Mouse (Mus musculus) limb, embryonic 14.5 days (tissue): Measurements from ENCODE around the gene Hdac5. TPM values are rescaled to one million over a fixed set of nuclear protein-coding genes. Genes with fewer than 3 reads are reported as not detected.

Source experiments
- ATAC-seq: fragments of 200-750 bp; cut with Nextera tagmentation; 2 replicates; pipeline ENCODE4 v1.8.0; 2017; ENCODE audit warnings: low read depth, moderate number of reproducible peaks, moderate TSS enrichment; ENCODE audit not compliant: low FRiP score
- DNase-seq: peaks from one replicate; pipeline ENCODE4 v3.0.0-alpha.2; 2015; ENCODE audit warnings: low spot score
- H3K27ac ChIP-seq: fragments of 300-500 bp; sonication (generic); replicated peaks from 2 replicates; pipeline ENCODE4 v1.5.1; 2014; ENCODE audit warnings: low read depth, mild to moderate bottlenecking, low read length, moderate library complexity, mixed read lengths
- H3K27me3 ChIP-seq: fragments of 300-500 bp; sonication (generic); 2 replicates; pipeline ENCODE4 v1.6.1; 2014; ENCODE audit warnings: low read length, mixed read lengths; ENCODE audit not compliant: control insufficient read depth, insufficient read depth
- H3K36me3 ChIP-seq: fragments of 300-500 bp; sonication (generic); 2 replicates; pipeline ENCODE4 v1.6.1; 2014; ENCODE audit warnings: mild to moderate bottlenecking, low read length, moderate library complexity, mixed read lengths; ENCODE audit not compliant: control insufficient read depth, insufficient read depth
- H3K4me1 ChIP-seq: fragments of 300-500 bp; sonication (generic); 2 replicates; pipeline ENCODE4 v1.6.1; 2014; ENCODE audit warnings: antibody characterized with exemption, low read length, mixed read lengths; ENCODE audit not compliant: control insufficient read depth, insufficient read depth
- H3K4me2 ChIP-seq: fragments of 300-500 bp; sonication (generic); replicated peaks from 2 replicates; pipeline ENCODE4 v1.6.1; 2014; ENCODE audit warnings: low read depth, mild to moderate bottlenecking, low read length, moderate library complexity; ENCODE audit not compliant: severe bottlenecking
- H3K4me3 ChIP-seq: fragments of 300-500 bp; sonication (generic); replicated peaks from 2 replicates; pipeline ENCODE4 v1.5.1; 2014; ENCODE audit warnings: low read length
- H3K9ac ChIP-seq: fragments of 300-500 bp; sonication (generic); 2 replicates; pipeline ENCODE4 v1.6.1; 2014; ENCODE audit warnings: mild to moderate bottlenecking, low read depth, low read length, moderate library complexity; ENCODE audit not compliant: severe bottlenecking
- H3K9me3 ChIP-seq: fragments of 300-500 bp; sonication (generic); 2 replicates; pipeline ENCODE4 v1.6.1; 2016; ENCODE audit warnings: low read length; ENCODE audit not compliant: control insufficient read depth
- POLR2A ChIP-seq: fragments of 200-500 bp; IDR thresholded peaks from 2 replicates; pipeline ENCODE4 v1.8.0; 2012; ENCODE audit warnings: inconsistent platforms, mild to moderate bottlenecking, moderate library complexity, borderline replicate concordance; ENCODE audit not compliant: insufficient read depth, insufficient read length; ENCODE audit errors: extremely low read depth
- WGBS: fragments of 180-500 bp; shearing (Covaris S2); extraction: QIAGEN DNeasy Blood & Tissue Kit; methylation state at CpG from one replicate; pipeline ENCODE4 v1.1.7; 2014; 5-methylcytosine and 5-hydroxymethylcytosine counted together
- polyA plus RNA-seq, 2 experiments: library from polyadenylated mRNA; depleted of rRNA in 1 of 2; stranded (reverse) in 1 of 2; unstranded in 1 of 2; fragments of >200 nt; fragmentation: Nextera tagmentation in 1 of 2; extraction: Ambion mirVana in 1 of 2; gene quantifications; 2 replicates each; pipeline versions ENCODE4 v1.2.1 to v1.2.3; 2012 to 2014

The Hdac5 gene
- polyA plus RNA-seq, 2 experiments = 46.7 to 86.2 TPM

GRCm38 (mm10) chr11:102221954-102222351 lies 8.0 kb downstream of the Hdac5 start:
- 77% methylated on average over 7 of the region's 8 CpGs for WGBS
- H3K4me1 ChIP-seq = peaks cover 48% of the 10 kb centered on the region
- no peak for DNase-seq

GRCm38 (mm10) chr11:102221243-102221953 lies 8.6 kb downstream of the Hdac5 start:
- no peak overlapping the region for H3K9ac ChIP-seq
- no peak for TF ChIP-seq POLR2A
- no peak for ATAC-seq
- H3K4me3 ChIP-seq = no peak overlapping the region
- H3K9me3 ChIP-seq = no peaks in the 10 kb centered on the region
- 80% methylated on average over 8 of the region's 8 CpGs for WGBS
- no peak for DNase-seq
- peaks cover 26% of the 10 kb centered on the region for H3K36me3 ChIP-seq
- no peak overlapping the region for H3K4me2 ChIP-seq
- peaks cover 51% of the 10 kb centered on the region for H3K4me1 ChIP-seq
- H3K27ac ChIP-seq = no peak overlapping the region
- H3K27me3 ChIP-seq = no peaks in the 10 kb centered on the region

More at GRCm38 (mm10) chr11:102221954-102222351, 8.0 kb downstream of the Hdac5 start:
- H3K27me3 ChIP-seq = no peaks in the 10 kb centered on the region
- H3K36me3 ChIP-seq = peaks cover 26% of the 10 kb centered on the region
- no peak for TF ChIP-seq POLR2A
- ATAC-seq = no peak
- no peak overlapping the region for H3K27ac ChIP-seq
- no peak overlapping the region for H3K9ac ChIP-seq
- no peak overlapping the region for H3K4me2 ChIP-seq
- H3K4me3 ChIP-seq = no peak overlapping the region
- no peaks in the 10 kb centered on the region for H3K9me3 ChIP-seq

DNA sequence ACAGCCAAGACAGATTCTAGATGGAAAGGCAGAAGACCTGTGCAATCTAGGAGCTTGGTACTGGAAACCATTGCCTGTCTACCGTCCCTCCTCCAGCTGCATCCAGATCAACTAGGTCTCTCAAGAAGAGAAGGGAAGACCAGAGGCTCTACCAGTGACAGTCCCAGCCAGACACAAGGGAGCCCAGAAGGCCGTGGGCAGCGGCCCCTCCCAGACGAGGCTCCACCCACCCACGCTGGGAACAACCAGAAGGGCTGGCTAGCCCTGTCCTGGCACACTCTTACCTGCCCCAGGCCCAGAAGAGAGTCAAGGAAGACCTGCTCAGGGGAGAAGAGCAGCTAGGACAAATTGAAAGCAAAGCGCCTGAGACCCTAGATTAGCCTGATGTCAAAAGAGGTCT lies 9.5 kb downstream of the Hdac5 start:
- H3K27me3 ChIP-seq = no peaks in the 10 kb centered on the region
- H3K9me3 ChIP-seq = no peaks in the 10 kb centered on the region
- no peak overlapping the region for H3K4me3 ChIP-seq
- peaks cover 26% of the 10 kb centered on the region for H3K36me3 ChIP-seq
- no peak overlapping the region for H3K9ac ChIP-seq
- no peak overlapping the region for H3K27ac ChIP-seq
- no peak overlapping the region for H3K4me2 ChIP-seq
- WGBS = 52% methylated on average over 6 of the region's 6 CpGs
- ATAC-seq (no peak), DNase-seq (no peak)
- no peak for TF ChIP-seq POLR2A
- peaks cover 60% of the 10 kb centered on the region for H3K4me1 ChIP-seq

DNA sequence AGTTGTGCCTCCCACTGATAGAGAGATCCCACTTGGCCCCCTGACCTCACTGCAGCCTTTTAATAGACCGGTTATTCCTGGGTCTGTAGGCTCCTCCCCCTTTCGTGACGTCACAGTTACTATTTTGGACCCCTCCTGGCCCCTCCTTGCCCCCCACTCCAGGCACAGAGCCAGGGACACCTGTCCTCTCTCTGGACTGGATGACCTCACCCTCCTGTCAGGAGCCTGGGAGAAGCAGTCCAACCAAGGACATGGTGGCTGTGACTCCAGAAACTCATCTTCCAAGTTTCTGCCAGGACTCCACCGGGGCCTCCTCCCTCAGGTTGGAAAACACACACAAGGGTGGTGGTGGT lies 10.0 kb downstream of the Hdac5 start:
- ATAC-seq (no peak), DNase-seq (no peak)
- Histone ChIP-seq H3K9ac (no peak overlapping the region), H3K4me3 (no peak overlapping the region), H3K4me1 (peaks cover 63% of the 10 kb centered on the region), H3K27me3 (no peaks in the 10 kb centered on the region), H3K4me2 (no peak overlapping the region), H3K27ac (no peak overlapping the region), H3K9me3 (no peaks in the 10 kb centered on the region), H3K36me3 (peaks cover 26% of the 10 kb centered on the region)
- 73% methylated on average over 4 of the region's 4 CpGs for WGBS
- TF ChIP-seq POLR2A = no peak

GRCm38 (mm10) chr11:102219247-102219993 lies 10.5 kb downstream of the Hdac5 start:
- no peak for TF ChIP-seq POLR2A
- H3K4me3 ChIP-seq = peak overlapping the region; percentile 41; the same call in 1 of the 2 replicates
- H3K27me3 ChIP-seq = no peaks in the 10 kb centered on the region
- H3K9me3 ChIP-seq = no peaks in the 10 kb centered on the region
- H3K4me1 ChIP-seq = peaks cover 63% of the 10 kb centered on the region
- 54% methylated on average over 13 of the region's 14 CpGs for WGBS
- peaks cover 23% of the 10 kb centered on the region for H3K36me3 ChIP-seq
- peak overlapping the region; percentile 78 for H3K4me2 ChIP-seq
- DNase-seq = no peak
- no peak for ATAC-seq
- peak overlapping the region; percentile 51; the same call in 1 of the 2 replicates for H3K9ac ChIP-seq
- H3K27ac ChIP-seq = peak overlapping the region; percentile 68
